Mouse (Mus musculus) lung, postnatal 0 days (tissue): ENCODE measurements around the gene Gm1673. TPM values are rescaled to one million over a fixed set of nuclear protein-coding genes. Genes with fewer than 3 reads are reported as not detected.

ENCODE experiments used
- ATAC-seq: fragments of 200-750 bp; cut with Nextera tagmentation; 2 replicates; pipeline ENCODE4 v1.8.0; 2017; ENCODE audit warnings: moderate library complexity
- DNase-seq: peaks from one replicate; pipeline ENCODE4 v3.0.0-alpha.2; 2016; ENCODE audit warnings: low spot score
- H3K27ac ChIP-seq: fragments of 300-500 bp; sonication (generic); 2 replicates; pipeline ENCODE4 v1.5.1; 2014; ENCODE audit warnings: antibody characterized with exemption, mild to moderate bottlenecking, low read length, mixed read lengths
- H3K27me3 ChIP-seq: fragments of 300-500 bp; sonication (generic); replicated peaks from 2 replicates; pipeline ENCODE4 v1.6.1; 2014; ENCODE audit warnings: low read length, mixed read lengths; ENCODE audit not compliant: insufficient read depth
- H3K36me3 ChIP-seq: fragments of 300-500 bp; sonication (generic); 2 replicates; pipeline ENCODE4 v1.6.1; 2014; ENCODE audit warnings: low read length, mixed read lengths; ENCODE audit not compliant: insufficient read depth
- H3K4me1 ChIP-seq: fragments of 300-500 bp; sonication (generic); 2 replicates; pipeline ENCODE4 v1.6.1; 2014; ENCODE audit warnings: antibody characterized with exemption, low read depth, low read length, mixed read lengths; ENCODE audit not compliant: insufficient read depth
- H3K4me2 ChIP-seq: fragments of 300-500 bp; sonication (generic); replicated peaks from 2 replicates; pipeline ENCODE4 v1.6.1; 2014; ENCODE audit warnings: low read depth, mild to moderate bottlenecking, low read length, moderate library complexity, mixed read lengths
- H3K4me3 ChIP-seq: fragments of 300-500 bp; sonication (generic); 2 replicates; pipeline ENCODE4 v1.5.1; 2014; ENCODE audit warnings: low read depth, low read length
- H3K9ac ChIP-seq: fragments of 300-500 bp; sonication (generic); replicated peaks from 2 replicates; pipeline ENCODE4 v1.6.1; 2014; ENCODE audit warnings: low read depth, mild to moderate bottlenecking
- H3K9me3 ChIP-seq: fragments of 300-500 bp; sonication (generic); 2 replicates; pipeline ENCODE4 v1.6.1; 2016; ENCODE audit warnings: low read length, mixed read lengths
- CTCF ChIP-seq: IDR thresholded peaks from 2 replicates; pipeline ENCODE4 v1.5.1; 2016; ENCODE audit warnings: antibody characterized with exemption, mild to moderate bottlenecking
- EP300 ChIP-seq: IDR thresholded peaks from 2 replicates; pipeline ENCODE4 v1.6.1; 2016; ENCODE audit warnings: antibody characterized with exemption, mild to moderate bottlenecking, control low read depth
- WGBS: fragments of 180-500 bp; shearing (Covaris S2); extraction: QIAGEN DNeasy Blood & Tissue Kit; methylation state at CpG from one replicate; pipeline ENCODE4 v1.1.7; 2014; 5-methylcytosine and 5-hydroxymethylcytosine counted together
- polyA plus RNA-seq: library from polyadenylated mRNA; unstranded; fragments of >200 nt; fragmentation: Nextera tagmentation; extraction: Ambion mirVana; gene quantifications from 2 replicates; pipeline ENCODE4 v1.2.1, GENCODE M21; 2015

The Gm1673 gene
- polyA plus RNA-seq: 26.9 and 30.8 TPM in 2 replicates

DNA sequence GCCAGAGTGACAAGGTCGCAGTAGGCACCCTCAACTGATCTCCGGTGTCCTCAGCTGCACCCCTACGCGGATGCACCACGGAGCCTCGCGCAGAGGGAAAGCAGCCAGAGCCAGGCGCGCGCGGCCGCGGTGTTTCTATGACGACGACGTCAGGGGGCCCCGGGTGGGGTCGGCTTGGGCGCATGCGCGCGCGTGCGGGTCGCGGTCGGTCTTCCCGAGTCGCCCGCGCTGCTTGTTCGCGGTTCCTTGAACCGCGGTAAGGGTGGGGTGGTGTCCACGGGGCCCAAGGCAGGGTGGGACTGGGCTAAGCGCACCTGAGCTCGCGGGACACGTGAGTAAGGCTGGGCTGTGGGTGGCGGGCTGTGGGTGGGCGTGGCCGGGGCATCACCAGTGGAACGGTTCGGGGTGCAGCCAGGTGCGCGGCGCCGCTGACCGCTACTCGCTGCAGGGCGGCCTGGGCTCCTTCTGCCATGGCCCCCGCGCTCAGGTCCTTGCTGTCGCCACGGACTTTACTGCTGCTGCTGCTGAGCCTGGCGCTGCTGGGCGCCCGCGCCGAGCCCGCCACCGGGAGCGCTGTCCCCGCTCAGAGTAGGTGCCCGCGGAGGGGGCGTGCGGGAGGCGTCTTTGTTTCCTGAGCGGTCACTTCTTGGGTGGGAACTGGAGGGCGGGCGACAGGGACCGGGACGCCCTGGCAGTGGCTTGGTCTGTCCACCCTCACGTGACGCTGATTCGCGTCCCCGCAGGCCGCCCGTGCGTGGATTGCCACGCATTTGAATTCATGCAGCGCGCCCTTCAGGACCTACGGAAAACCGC lies at the start of gene Gm1673:
Gene Gm1673 (plus strand): TSS at position 125 of the 813 bp plus-strand sequence.
- H3K27ac ChIP-seq: no peak within 1 kb of the TSS
- peak; percentile 90 for ATAC-seq

DNA sequence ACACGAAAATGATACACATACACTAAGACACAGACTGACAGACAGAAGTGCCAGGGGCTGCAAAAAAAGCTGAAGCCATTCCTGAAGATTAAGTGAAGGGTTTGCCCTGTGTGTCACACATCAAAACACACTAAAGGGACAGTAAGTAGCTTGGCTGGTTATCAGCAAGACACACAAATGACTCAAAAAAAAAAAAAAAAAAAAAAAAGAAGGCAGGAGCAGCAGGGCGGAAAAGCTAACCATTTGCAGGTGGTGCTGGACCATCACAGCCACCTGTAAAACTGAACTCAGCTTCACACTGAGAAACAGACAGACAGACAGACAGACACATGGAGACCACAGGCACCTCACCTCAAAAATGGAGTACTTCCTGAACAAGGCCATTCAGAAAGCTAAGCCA lies 49.2 kb upstream of the Gm1673 start:
- ATAC-seq (no peak), DNase-seq (no peak)
- Histone ChIP-seq H3K27ac (no peak overlapping the region), H3K4me1 (peaks cover 15% of the 10 kb centered on the region; the same call in 1 of the 2 replicates), H3K9me3 (no peaks in the 10 kb centered on the region), H3K9ac (no peak overlapping the region), H3K27me3 (no peaks in the 10 kb centered on the region), H3K4me3 (no peak overlapping the region), H3K4me2 (no peak overlapping the region), H3K36me3 (no peaks in the 10 kb centered on the region)
- WGBS: 86% methylated on average over 2 of the region's 2 CpGs
- TF ChIP-seq EP300 (no peak), CTCF (no peak)

More for the DNA sequence above, at the start of gene Gm1673:
- peak; percentile 79 for DNase-seq
- no peaks in the 10 kb centered on the region for H3K9me3 ChIP-seq
- H3K4me3 ChIP-seq: peak within 1 kb of the TSS; percentile 67
- no peaks in the 10 kb centered on the region for H3K36me3 ChIP-seq
- H3K9ac ChIP-seq: peak within 1 kb of the TSS; percentile 19; the same call in 1 of the 2 replicates
- peak within 1 kb of the TSS; percentile 93 for H3K4me2 ChIP-seq
- H3K4me1 ChIP-seq: peaks cover 6% of the 10 kb centered on the region
- under 1% methylated on average over 79 of the region's 88 CpGs for WGBS
- H3K27me3 ChIP-seq: no peaks in the 10 kb centered on the region
- peak; percentile 60 for TF ChIP-seq CTCF
- TF ChIP-seq EP300: no peak

DNA sequence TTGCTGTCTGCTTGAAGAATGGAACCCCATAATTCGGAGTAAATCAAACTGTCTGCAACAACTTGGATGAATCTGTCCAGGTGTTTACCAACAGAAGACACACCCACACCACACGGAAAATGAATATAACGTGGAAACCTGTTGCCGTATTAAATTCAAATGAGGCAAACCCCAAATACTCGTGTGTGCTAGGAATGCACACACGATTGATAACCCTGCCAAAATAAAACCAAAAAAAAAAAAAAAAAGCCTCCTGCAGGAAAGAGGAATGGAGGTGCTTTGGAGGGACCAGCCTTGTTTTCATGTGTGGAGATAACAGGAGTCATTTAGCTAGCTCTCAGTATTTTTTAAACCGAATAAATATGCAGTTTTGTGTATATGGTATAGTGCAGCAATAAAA lies 48.4 kb upstream of the Gm1673 start:
- Histone ChIP-seq H3K9me3 (no peaks in the 10 kb centered on the region), H3K27me3 (no peaks in the 10 kb centered on the region), H3K4me2 (peak overlapping the region; percentile 68; the same call in 1 of the 2 replicates), H3K4me3 (peak overlapping the region; percentile 66; the same call in 1 of the 2 replicates), H3K36me3 (no peaks in the 10 kb centered on the region), H3K9ac (no peak overlapping the region), H3K4me1 (peaks cover 15% of the 10 kb centered on the region; the same call in 1 of the 2 replicates), H3K27ac (no peak overlapping the region)
- WGBS: 62% methylated on average over 7 of the region's 7 CpGs
- TF ChIP-seq EP300 (no peak), CTCF (no peak)
- ATAC-seq: no peak
- no peak for DNase-seq

DNA sequence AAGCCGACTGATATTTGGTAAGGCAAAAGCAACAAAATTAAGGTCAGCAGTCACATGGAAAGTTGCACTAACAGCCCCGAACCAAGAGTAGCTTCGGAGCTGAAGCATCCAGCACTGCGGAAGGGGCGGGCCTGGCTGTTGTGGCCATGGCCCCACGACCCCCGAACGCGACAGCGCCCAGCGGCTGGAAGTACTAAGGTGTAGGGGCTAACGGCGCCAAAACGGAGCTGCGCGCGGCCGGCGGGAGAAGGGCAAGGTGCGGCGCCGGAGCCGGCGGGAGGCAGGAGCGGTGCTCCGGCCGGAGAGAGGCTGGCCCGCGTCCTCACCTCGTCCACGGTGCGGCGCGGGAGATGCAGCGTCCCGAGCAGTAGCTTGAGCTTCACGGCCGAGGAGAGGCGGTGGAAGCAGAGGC lies 47.5 kb upstream of the Gm1673 start:
- ATAC-seq (peak; percentile 54), DNase-seq (peak; percentile 41)
- H3K4me2 ChIP-seq: peak overlapping the region; percentile 68
- peak overlapping the region; percentile 89 for H3K27ac ChIP-seq
- H3K27me3 ChIP-seq: no peaks in the 10 kb centered on the region
- peak overlapping the region; percentile 75 for H3K9ac ChIP-seq
- TF ChIP-seq EP300: no peak
- peak; percentile 32; the same call in 1 of the 2 replicates for TF ChIP-seq CTCF
- no peaks in the 10 kb centered on the region for H3K9me3 ChIP-seq
- H3K4me1 ChIP-seq: peaks cover 15% of the 10 kb centered on the region; the same call in 1 of the 2 replicates
- WGBS: under 1% methylated on average over 33 of the region's 39 CpGs
- H3K4me3 ChIP-seq: peak overlapping the region; percentile 66
- no peaks in the 10 kb centered on the region for H3K36me3 ChIP-seq

DNA sequence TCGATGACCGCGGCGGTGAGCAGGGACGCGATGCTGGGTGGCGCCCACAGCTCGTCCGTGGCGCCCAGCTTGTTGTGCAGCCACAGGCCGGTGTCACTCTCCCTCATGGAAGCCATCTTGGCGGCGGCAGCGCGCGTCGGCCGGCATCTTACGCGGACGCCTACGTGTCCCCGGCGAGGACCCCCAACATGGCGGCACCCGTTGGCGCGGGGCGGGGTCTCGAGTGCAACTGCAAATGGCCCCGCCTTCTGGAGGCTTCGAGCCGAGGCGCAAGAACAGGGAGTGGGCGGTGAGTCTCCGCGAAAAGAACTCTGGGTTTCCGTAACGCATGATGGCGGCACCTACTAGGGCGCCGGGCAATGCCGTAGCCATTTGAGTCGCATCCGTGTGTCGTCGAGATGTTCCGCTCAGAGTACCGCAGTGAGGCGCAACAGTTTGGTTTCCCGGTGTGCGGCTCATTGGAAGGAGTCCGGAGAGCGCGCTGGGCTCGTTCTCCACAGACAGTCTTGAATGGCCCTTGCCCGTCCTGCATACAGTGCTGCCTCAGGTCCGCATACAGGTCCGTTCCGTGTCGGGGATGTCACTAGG lies 47.0 kb upstream of the Gm1673 start, which contains the start of gene Nelfa:
Gene Nelfa (minus strand): TSS at position 294 of the 588 bp plus-strand sequence.
- under 1% methylated on average over 59 of the region's 61 CpGs for WGBS
- H3K4me3 ChIP-seq: peak within 1 kb of the TSS; percentile 66
- peak within 1 kb of the TSS; percentile 68 for H3K4me2 ChIP-seq
- peak within 1 kb of the TSS; percentile 75 for H3K9ac ChIP-seq
- peaks cover 15% of the 10 kb centered on the region; the same call in 1 of the 2 replicates for H3K4me1 ChIP-seq
- no peaks in the 10 kb centered on the region for H3K27me3 ChIP-seq
- no peaks in the 10 kb centered on the region for H3K36me3 ChIP-seq
- H3K27ac ChIP-seq: peak within 1 kb of the TSS; percentile 89
- DNase-seq (peak; percentile 100), ATAC-seq (peak; percentile 99)
- H3K9me3 ChIP-seq: no peaks in the 10 kb centered on the region
- TF ChIP-seq EP300 (no peak), CTCF (peak; percentile 54)

DNA sequence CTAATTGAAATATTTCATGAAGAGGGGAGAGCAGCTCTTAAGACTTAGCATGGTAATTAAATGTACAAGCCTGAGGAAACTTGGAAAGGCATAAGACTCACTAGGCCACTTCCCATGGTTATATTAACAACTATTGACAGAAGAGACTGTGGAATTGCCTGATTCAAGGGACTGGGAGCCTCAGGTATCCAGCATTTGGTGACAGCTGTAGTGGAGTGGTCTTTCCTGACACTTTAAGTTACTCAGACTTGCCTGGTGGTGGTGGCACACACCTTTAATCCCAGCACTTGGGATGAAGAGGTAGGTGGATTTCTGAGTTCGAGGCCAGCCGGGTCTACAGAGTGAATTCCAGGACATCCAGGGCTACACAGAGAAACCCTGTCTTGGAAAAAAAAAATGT lies 46.0 kb upstream of the Gm1673 start:
- Histone ChIP-seq H3K4me2 (peak overlapping the region; percentile 68), H3K4me3 (no peak overlapping the region), H3K27ac (peak overlapping the region; percentile 89; the same call in 1 of the 2 replicates), H3K36me3 (no peaks in the 10 kb centered on the region), H3K4me1 (peaks cover 15% of the 10 kb centered on the region; the same call in 1 of the 2 replicates), H3K27me3 (no peaks in the 10 kb centered on the region), H3K9me3 (no peaks in the 10 kb centered on the region), H3K9ac (no peak overlapping the region)
- no peak for DNase-seq
- TF ChIP-seq CTCF (no peak), EP300 (no peak)
- 100% methylated on average over 2 of the region's 2 CpGs for WGBS
- ATAC-seq: no peak
